Mouse (Mus musculus): ENCODE measurements at regions not wholly inside any gene's neighbourhood (a gene's known extent, or its start where the extent isn't known, plus 50 kb on each side); places are given as distances from the start of the nearest gene placed in this dataset.
A peak's percentile ranks its signal among the peaks of the same experiment; 100 is the strongest.

GRCm38 (mm10) chr13:79057424-79057823 is 857.9 kb upstream of the Nr2f1 start:
- no peaks in the 10 kb centered on the region for H3K27me3 ChIP-seq (ENCODE audit: control insufficient read depth, insufficient read depth, low read depth, low read length)
- no peak overlapping the region for H3K4me3 ChIP-seq (ENCODE audit: low read depth, low read length)
- H3K9ac ChIP-seq (ENCODE audit: low read depth, low read length) = no peak overlapping the region
- no peaks in the 10 kb centered on the region for H3K4me1 ChIP-seq (ENCODE audit: control insufficient read depth, insufficient read depth, low read length)
- H3K36me3 ChIP-seq (ENCODE audit: control insufficient read depth, insufficient read depth, low read length) = no peaks in the 10 kb centered on the region
- WGBS = 91% methylated on average over 1 of the region's 1 CpGs
- H3K9me3 ChIP-seq (replicated peaks; ENCODE audit: control insufficient read depth, low read length, poor library complexity, severe bottlenecking) = no peaks in the 10 kb centered on the region
- H3K4me2 ChIP-seq (ENCODE audit: low read length) = no peak overlapping the region
- no peak overlapping the region for H3K27ac ChIP-seq (ENCODE audit: low read length)
- ATAC-seq = no peak

GRCm38 (mm10) chr13:79054481-79054880 is 854.9 kb upstream of the Nr2f1 start:
- Histone ChIP-seq H3K4me3 (ENCODE audit: low read depth, low read length) (no peak overlapping the region), H3K4me2 (ENCODE audit: low read length) (no peak overlapping the region), H3K9ac (ENCODE audit: low read depth, low read length) (no peak overlapping the region), H3K4me1 (ENCODE audit: control insufficient read depth, insufficient read depth, low read length) (no peaks in the 10 kb centered on the region), H3K36me3 (ENCODE audit: control insufficient read depth, insufficient read depth, low read length) (no peaks in the 10 kb centered on the region), H3K9me3 (replicated peaks; ENCODE audit: control insufficient read depth, low read length, poor library complexity, severe bottlenecking) (no peaks in the 10 kb centered on the region), H3K27me3 (ENCODE audit: control insufficient read depth, insufficient read depth, low read depth, low read length) (no peaks in the 10 kb centered on the region), H3K27ac (ENCODE audit: low read length) (no peak overlapping the region)
- no peak for ATAC-seq

- H3K27me3 ChIP-seq (ENCODE audit: control insufficient read depth, insufficient read depth, low read depth, low read length) = no peaks in the 10 kb centered on the region
- no peak overlapping the region for H3K4me3 ChIP-seq (ENCODE audit: low read depth, low read length)
- WGBS = 91% methylated on average over 1 of the region's 1 CpGs
- no peaks in the 10 kb centered on the region for H3K4me1 ChIP-seq (ENCODE audit: control insufficient read depth, insufficient read depth, low read length)
- no peak for ATAC-seq
- H3K9me3 ChIP-seq (replicated peaks; ENCODE audit: control insufficient read depth, low read length, poor library complexity, severe bottlenecking) = no peaks in the 10 kb centered on the region
- H3K4me2 ChIP-seq (ENCODE audit: low read length) = no peak overlapping the region
- H3K27ac ChIP-seq (ENCODE audit: low read length) = no peak overlapping the region
- no peak overlapping the region for H3K9ac ChIP-seq (ENCODE audit: low read depth, low read length)
- H3K36me3 ChIP-seq (ENCODE audit: control insufficient read depth, insufficient read depth, low read length) = no peaks in the 10 kb centered on the region
These were observed 853.9 kb upstream of the Nr2f1 start for GRCm38 (mm10) chr13:79053428-79053827.

- Histone ChIP-seq H3K9ac (ENCODE audit: low read depth, low read length) (no peak overlapping the region), H3K4me1 (ENCODE audit: control insufficient read depth, insufficient read depth, low read length) (no peaks in the 10 kb centered on the region), H3K27ac (ENCODE audit: low read length) (no peak overlapping the region), H3K4me2 (ENCODE audit: low read length) (no peak overlapping the region), H3K4me3 (ENCODE audit: low read depth, low read length) (no peak overlapping the region), H3K36me3 (ENCODE audit: control insufficient read depth, insufficient read depth, low read length) (no peaks in the 10 kb centered on the region), H3K9me3 (replicated peaks; ENCODE audit: control insufficient read depth, low read length, poor library complexity, severe bottlenecking) (no peaks in the 10 kb centered on the region), H3K27me3 (ENCODE audit: control insufficient read depth, insufficient read depth, low read depth, low read length) (no peaks in the 10 kb centered on the region)
- WGBS = 19% methylated on average over 1 of the region's 1 CpGs
- 0 out of 2 replicates have a peak, but pooled peaks have one; percentile 21 for ATAC-seq
These were observed 847.7 kb upstream of the Nr2f1 start for GRCm38 (mm10) chr13:79047240-79047639.

- Histone ChIP-seq H3K4me3 (ENCODE audit: low read depth, low read length) (no peak overlapping the region), H3K27ac (ENCODE audit: low read length) (no peak overlapping the region), H3K9ac (ENCODE audit: low read depth, low read length) (no peak overlapping the region), H3K27me3 (ENCODE audit: control insufficient read depth, insufficient read depth, low read depth, low read length) (no peaks in the 10 kb centered on the region), H3K9me3 (replicated peaks; ENCODE audit: control insufficient read depth, low read length, poor library complexity, severe bottlenecking) (no peaks in the 10 kb centered on the region), H3K36me3 (ENCODE audit: control insufficient read depth, insufficient read depth, low read length) (no peaks in the 10 kb centered on the region), H3K4me1 (ENCODE audit: control insufficient read depth, insufficient read depth, low read length) (no peaks in the 10 kb centered on the region), H3K4me2 (ENCODE audit: low read length) (no peak overlapping the region)
- WGBS = 49% methylated on average over 5 of the region's 5 CpGs
- no peak for ATAC-seq
These were observed 845.1 kb upstream of the Nr2f1 start for GRCm38 (mm10) chr13:79044657-79045056.

- Histone ChIP-seq H3K4me3 (ENCODE audit: low read depth, low read length) (no peak overlapping the region), H3K4me1 (ENCODE audit: control insufficient read depth, insufficient read depth, low read length) (no peaks in the 10 kb centered on the region), H3K9me3 (replicated peaks; ENCODE audit: control insufficient read depth, low read length, poor library complexity, severe bottlenecking) (no peaks in the 10 kb centered on the region), H3K36me3 (ENCODE audit: control insufficient read depth, insufficient read depth, low read length) (no peaks in the 10 kb centered on the region), H3K9ac (ENCODE audit: low read depth, low read length) (no peak overlapping the region), H3K27me3 (ENCODE audit: control insufficient read depth, insufficient read depth, low read depth, low read length) (no peaks in the 10 kb centered on the region), H3K4me2 (ENCODE audit: low read length) (no peak overlapping the region), H3K27ac (ENCODE audit: low read length) (no peak overlapping the region)
- ATAC-seq = no peak
These were observed 838.3 kb upstream of the Nr2f1 start for GRCm38 (mm10) chr13:79037883-79038282.

GRCm38 (mm10) chr13:79035276-79035675 is 835.7 kb upstream of the Nr2f1 start:
- Histone ChIP-seq H3K4me2 (ENCODE audit: low read length) (no peak overlapping the region), H3K27ac (ENCODE audit: low read length) (no peak overlapping the region), H3K4me3 (ENCODE audit: low read depth, low read length) (no peak overlapping the region), H3K36me3 (ENCODE audit: control insufficient read depth, insufficient read depth, low read length) (no peaks in the 10 kb centered on the region), H3K9ac (ENCODE audit: low read depth, low read length) (no peak overlapping the region), H3K9me3 (replicated peaks; ENCODE audit: control insufficient read depth, low read length, poor library complexity, severe bottlenecking) (no peaks in the 10 kb centered on the region), H3K4me1 (ENCODE audit: control insufficient read depth, insufficient read depth, low read length) (no peaks in the 10 kb centered on the region), H3K27me3 (ENCODE audit: control insufficient read depth, insufficient read depth, low read depth, low read length) (no peaks in the 10 kb centered on the region)
- WGBS = 78% methylated on average over 2 of the region's 2 CpGs
- no peak for ATAC-seq

- H3K4me2 ChIP-seq (ENCODE audit: low read length) = no peak overlapping the region
- H3K27ac ChIP-seq (ENCODE audit: low read length) = no peak overlapping the region
- H3K9ac ChIP-seq (ENCODE audit: low read depth, low read length) = no peak overlapping the region
- H3K27me3 ChIP-seq (ENCODE audit: control insufficient read depth, insufficient read depth, low read depth, low read length) = no peaks in the 10 kb centered on the region
- H3K9me3 ChIP-seq (replicated peaks; ENCODE audit: control insufficient read depth, low read length, poor library complexity, severe bottlenecking) = no peaks in the 10 kb centered on the region
- no peaks in the 10 kb centered on the region for H3K4me1 ChIP-seq (ENCODE audit: control insufficient read depth, insufficient read depth, low read length)
- no peak overlapping the region for H3K4me3 ChIP-seq (ENCODE audit: low read depth, low read length)
- no peaks in the 10 kb centered on the region for H3K36me3 ChIP-seq (ENCODE audit: control insufficient read depth, insufficient read depth, low read length)
- ATAC-seq = no peak
These were observed 830.4 kb upstream of the Nr2f1 start for GRCm38 (mm10) chr13:79029974-79030373.

- ATAC-seq = no peak
- Histone ChIP-seq H3K27ac (ENCODE audit: low read length) (no peak overlapping the region), H3K9ac (ENCODE audit: low read depth, low read length) (no peak overlapping the region), H3K4me2 (ENCODE audit: low read length) (no peak overlapping the region), H3K27me3 (ENCODE audit: control insufficient read depth, insufficient read depth, low read depth, low read length) (no peaks in the 10 kb centered on the region), H3K9me3 (replicated peaks; ENCODE audit: control insufficient read depth, low read length, poor library complexity, severe bottlenecking) (no peaks in the 10 kb centered on the region), H3K4me3 (ENCODE audit: low read depth, low read length) (no peak overlapping the region), H3K4me1 (ENCODE audit: control insufficient read depth, insufficient read depth, low read length) (no peaks in the 10 kb centered on the region), H3K36me3 (ENCODE audit: control insufficient read depth, insufficient read depth, low read length) (no peaks in the 10 kb centered on the region)
- 47% methylated on average over 4 of the region's 4 CpGs for WGBS
These were observed 828.6 kb upstream of the Nr2f1 start for GRCm38 (mm10) chr13:79027877-79028760.

All from midbrain, embryonic 16.5 days (tissue).